Mouse (Mus musculus): Measurements from ENCODE around the gene Aff3. TPM values are rescaled to one million over a fixed set of nuclear protein-coding genes. Genes with fewer than 3 reads are reported as not detected.
A peak's percentile ranks its signal among the peaks of the same experiment; 100 is the strongest.

Aff3 gene
- total RNA-seq, 2 experiments from 2014 or later, result 14.2 to 34.5 TPM

DNA sequence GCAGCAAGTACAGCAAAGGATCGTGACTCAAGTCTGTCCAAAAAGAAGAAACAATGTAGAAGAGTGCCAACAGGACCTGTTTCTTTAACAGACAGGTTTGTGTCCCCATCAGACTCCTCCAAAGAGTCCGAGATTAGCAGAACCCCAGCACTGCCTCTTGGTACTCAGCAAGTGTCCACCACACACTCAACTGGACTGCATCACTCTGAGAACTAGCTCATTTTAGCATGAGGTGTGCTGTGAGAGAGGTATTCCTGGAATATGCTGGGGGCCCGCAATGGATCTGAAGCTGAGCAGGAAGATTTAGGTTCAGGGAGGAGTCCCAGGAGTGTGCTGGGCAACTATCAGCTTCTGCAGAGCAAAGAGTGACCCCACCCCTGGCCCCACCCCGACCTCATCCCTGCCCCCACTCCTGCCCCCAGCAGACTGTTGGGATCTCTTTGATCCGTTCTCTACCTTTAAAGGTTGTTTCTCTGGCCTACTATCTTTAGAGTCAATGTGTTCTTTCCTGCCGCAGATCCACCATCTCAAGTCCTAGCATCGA is 157.0 kb downstream of the Aff3 start:
- no peak for ATAC-seq (replicated peaks; ENCODE audit: low FRiP score, low TSS enrichment, poor library complexity, severe bottlenecking)

DNA sequence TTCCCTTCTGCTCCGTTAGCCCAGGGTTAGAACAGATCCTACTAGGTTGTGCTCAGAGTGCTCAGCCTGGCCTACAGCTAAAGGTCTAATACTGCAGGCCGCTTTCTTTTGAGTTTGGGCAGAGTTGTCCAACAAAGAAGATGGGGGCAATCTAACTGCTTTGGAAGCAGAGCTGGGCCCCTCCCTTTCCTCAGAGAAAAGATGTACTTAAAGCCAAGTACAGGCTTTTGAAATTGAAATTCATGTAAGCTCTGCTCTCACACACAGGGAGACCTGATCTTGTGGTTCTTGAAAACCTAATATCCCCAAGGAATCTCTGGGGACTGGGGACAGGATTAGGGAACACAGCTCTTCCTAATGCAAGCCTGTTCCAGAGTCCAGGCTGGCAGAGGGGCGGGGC is 158.4 kb downstream of the Aff3 start:
- ATAC-seq (replicated peaks; ENCODE audit: low FRiP score, low TSS enrichment, poor library complexity, severe bottlenecking), result no peak

DNA sequence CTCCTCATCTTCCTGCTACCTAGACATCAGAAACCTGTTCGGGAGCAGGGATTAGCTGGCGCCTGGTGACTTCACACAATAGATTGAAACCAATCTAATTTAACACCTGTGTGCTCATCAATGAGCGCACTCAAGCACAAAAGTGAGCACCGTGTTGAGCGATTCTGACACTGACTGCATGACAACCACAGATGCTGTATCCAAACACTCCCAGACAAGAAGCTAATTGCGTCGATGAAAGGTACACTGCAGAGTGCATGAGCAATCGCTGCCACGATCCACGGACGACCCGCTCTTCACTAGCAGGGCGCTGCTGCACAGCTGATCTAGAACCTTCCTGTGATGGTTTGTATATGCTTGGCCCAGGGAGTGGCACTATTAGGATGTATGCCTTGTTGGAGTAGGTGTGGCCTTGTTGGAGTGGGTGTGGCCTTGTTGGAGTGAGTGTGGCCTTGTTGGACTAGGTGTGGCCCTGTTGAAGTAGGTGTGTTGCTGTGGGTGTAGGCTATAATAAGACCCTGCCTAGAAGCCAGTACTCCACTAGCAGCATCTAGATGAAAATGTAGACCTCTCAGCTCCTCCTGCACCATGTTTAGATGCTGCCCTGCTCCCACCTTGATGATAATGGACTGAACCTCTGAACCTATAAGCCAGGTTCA is 161.2 kb downstream of the Aff3 start:
- ATAC-seq (replicated peaks; ENCODE audit: low FRiP score, low TSS enrichment, poor library complexity, severe bottlenecking), result no peak

DNA sequence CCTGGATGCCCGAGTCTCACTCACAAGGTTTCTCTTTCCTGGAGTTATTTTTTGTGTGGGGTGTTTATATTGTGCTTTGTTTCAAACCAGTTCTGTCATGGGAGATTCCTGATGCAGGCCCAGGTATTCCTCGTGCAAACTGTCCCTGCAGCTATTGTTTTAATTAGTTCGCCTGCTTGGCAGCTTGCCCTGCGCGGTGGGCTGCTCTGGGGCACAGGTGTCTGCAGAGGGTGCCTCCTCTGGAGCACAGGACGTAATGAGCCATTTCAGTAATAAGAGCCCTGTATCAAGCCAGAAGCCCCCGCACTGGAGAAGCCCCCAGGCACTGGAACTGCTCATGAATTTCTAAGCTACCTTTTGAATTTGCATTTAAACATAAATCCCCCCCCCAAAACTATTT is 162.0 kb downstream of the Aff3 start:
- no peak for ATAC-seq (replicated peaks; ENCODE audit: low FRiP score, low TSS enrichment, poor library complexity, severe bottlenecking)

GRCm38 (mm10) chr1:38501231-38501630 is 163.5 kb downstream of the Aff3 start:
- no peak for ATAC-seq (replicated peaks; ENCODE audit: low FRiP score, low TSS enrichment, poor library complexity, severe bottlenecking)

DNA sequence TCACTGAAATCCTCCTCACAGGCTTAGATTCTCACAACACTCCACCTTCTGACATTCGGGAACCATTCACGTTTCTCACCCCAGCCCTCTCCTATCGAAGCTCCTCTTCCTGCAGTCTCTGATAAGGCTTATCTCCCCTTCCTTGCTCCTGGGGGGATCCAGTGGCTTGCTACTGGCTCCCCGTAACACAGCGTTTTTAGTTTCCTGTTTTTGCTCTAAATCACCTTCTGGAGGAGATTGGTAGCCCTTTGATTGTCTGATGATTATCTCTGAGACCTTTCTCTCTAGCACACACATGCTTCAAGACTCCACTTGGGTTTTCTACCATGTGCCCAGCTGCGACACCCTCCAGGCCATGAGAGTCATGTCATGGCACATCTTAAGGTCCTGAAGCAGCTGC is 165.3 kb downstream of the Aff3 start:
- peak; percentile 83 for ATAC-seq (replicated peaks; ENCODE audit: low FRiP score, low TSS enrichment, poor library complexity, severe bottlenecking)

DNA sequence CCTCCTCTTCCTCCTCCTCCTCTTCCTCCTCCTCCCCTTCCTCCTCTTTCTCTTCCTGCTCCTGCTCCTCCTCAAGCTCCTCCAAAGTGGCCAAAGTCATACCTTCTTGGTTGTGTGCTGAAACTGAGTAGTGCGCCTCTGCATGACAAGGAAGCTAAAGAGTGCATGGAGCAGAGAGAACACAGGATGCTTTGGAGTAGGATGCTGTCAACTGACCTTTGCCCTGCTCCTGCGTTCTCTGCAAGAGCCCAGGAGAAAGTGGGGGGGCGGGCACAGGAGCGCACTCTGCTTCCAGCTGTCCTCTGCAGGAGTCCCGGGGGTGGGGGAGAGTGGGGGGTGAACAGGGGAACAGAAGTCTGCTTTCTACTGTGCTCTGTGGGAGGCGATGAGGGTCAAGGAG is 167.2 kb downstream of the Aff3 start:
- ATAC-seq (replicated peaks; ENCODE audit: low FRiP score, low TSS enrichment, poor library complexity, severe bottlenecking), result no peak

- ATAC-seq (replicated peaks; ENCODE audit: low FRiP score, low TSS enrichment, poor library complexity, severe bottlenecking), result no peak
Measured at GRCm38 (mm10) chr1:38496886-38497528, 167.7 kb downstream of the Aff3 start.

DNA sequence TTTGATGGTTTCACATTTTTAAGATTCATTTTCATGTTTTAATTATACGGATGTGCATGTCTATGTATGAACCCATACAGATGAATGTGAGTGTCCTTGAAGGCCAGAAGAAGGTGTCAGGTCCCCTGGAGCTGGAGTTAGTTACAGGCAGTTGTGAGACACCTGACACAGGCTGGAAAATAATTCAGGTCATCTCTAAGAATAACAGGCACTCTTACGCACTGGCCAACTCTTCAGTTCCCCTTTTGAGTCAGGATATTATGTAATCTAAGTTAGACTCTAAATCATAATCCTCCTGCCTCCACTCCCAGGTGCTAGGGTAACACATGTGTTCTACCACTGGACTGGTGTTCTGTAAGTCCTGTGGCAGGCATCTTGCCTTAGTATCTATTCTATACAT is 169.5 kb downstream of the Aff3 start:
- no peak for ATAC-seq (replicated peaks; ENCODE audit: low FRiP score, low TSS enrichment, poor library complexity, severe bottlenecking)

DNA sequence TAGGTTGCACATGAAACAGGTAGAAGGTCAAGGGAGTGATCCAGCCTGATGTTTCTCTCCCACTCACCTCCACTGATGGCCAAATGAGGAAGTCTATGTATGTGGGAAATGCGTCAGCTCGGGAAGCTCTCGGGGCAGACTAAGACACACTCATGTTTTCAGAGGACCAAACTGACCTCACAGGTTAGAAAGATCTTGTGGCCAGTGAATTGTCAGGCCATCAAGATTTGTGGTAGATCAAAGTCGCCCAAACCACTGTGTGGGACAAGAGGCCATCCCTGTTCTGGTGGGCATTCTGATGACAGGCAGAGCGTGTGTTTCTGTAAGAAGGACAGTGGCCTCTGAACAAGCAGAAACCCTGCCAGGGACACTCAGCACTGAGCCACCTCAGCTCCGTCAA is 175.0 kb downstream of the Aff3 start:
- ATAC-seq (replicated peaks; ENCODE audit: low FRiP score, low TSS enrichment, poor library complexity, severe bottlenecking), result no peak

DNA sequence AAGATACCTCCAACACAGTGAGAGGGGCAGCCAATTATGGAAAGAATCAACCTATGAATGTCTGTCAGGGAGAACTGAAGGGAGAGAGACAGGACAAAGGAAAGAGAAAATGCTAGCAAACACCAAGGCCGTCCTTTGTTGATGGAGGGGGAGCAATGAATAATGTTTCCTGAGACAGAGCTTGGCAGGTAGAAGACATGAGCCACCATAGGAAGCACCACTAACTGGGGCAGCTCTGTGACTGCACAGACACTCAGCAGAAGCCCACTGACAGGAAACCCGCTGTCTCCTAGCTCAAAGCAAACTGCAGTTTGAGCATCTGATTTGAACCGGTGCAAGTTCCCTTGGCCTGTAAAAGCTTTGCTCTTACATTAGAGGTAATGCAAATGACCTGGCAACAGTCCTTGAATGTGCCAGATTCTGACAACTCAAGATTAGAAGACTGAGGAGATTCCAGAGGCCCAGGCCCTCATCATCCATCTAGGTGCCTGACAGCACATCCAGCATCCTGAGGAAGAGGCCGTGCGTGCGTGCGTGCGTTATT is 176.0 kb downstream of the Aff3 start:
- ATAC-seq (replicated peaks; ENCODE audit: low FRiP score, low TSS enrichment, poor library complexity, severe bottlenecking), result no peak

DNA sequence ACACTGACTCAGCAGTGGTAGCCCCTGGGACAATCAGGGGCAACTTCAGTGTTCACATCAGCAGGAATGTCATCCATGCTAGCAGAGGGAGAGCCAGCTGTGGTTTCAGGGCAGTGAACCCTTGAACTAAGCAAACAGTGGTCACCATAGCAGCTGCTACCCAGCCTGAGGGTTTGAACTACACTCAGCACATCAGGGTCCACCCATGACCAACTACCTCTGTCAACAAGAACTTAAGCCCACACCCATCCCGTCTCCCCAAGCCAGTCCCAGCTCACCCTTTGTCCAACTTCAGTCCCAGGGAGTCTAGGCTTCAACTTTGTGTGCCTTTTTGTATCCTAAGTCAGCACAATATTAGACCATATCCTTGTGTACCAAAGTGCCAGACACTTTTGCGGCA is 176.9 kb downstream of the Aff3 start:
- no peak for ATAC-seq (replicated peaks; ENCODE audit: low FRiP score, low TSS enrichment, poor library complexity, severe bottlenecking)

DNA sequence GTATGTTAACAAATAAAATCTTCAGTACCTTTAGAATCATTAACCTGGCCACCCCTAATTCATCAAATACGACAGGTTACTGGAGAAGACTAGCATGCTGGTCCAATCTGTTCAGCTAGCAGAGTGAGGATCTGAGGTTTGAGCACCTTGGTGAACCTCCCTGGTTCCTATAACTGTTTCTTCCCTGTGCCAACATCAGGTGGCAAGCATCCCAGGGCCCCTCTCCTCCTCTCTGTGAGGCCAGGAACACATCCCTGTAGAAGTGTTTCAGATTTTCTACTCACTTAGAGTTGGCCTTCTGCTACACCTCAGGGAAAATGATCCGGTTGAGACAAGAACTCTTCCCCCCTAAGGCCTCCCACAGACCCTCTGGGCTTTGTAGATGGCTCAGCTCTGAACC is 181.6 kb downstream of the Aff3 start:
- ATAC-seq (replicated peaks; ENCODE audit: low FRiP score, low TSS enrichment, poor library complexity, severe bottlenecking), result no peak

- peak; percentile 83 for ATAC-seq (replicated peaks; ENCODE audit: low FRiP score, low TSS enrichment, poor library complexity, severe bottlenecking)
Measured at GRCm38 (mm10) chr1:38478246-38478743, 186.5 kb downstream of the Aff3 start.

- no peak for ATAC-seq (replicated peaks; ENCODE audit: low FRiP score, low TSS enrichment, poor library complexity, severe bottlenecking)
Measured at GRCm38 (mm10) chr1:38470817-38471216, 193.9 kb downstream of the Aff3 start.

GRCm38 (mm10) chr1:38470166-38470565 is 194.6 kb downstream of the Aff3 start:
- ATAC-seq (replicated peaks; ENCODE audit: low FRiP score, low TSS enrichment, poor library complexity, severe bottlenecking), result no peak; the same call in 1 of the 2 replicates

DNA sequence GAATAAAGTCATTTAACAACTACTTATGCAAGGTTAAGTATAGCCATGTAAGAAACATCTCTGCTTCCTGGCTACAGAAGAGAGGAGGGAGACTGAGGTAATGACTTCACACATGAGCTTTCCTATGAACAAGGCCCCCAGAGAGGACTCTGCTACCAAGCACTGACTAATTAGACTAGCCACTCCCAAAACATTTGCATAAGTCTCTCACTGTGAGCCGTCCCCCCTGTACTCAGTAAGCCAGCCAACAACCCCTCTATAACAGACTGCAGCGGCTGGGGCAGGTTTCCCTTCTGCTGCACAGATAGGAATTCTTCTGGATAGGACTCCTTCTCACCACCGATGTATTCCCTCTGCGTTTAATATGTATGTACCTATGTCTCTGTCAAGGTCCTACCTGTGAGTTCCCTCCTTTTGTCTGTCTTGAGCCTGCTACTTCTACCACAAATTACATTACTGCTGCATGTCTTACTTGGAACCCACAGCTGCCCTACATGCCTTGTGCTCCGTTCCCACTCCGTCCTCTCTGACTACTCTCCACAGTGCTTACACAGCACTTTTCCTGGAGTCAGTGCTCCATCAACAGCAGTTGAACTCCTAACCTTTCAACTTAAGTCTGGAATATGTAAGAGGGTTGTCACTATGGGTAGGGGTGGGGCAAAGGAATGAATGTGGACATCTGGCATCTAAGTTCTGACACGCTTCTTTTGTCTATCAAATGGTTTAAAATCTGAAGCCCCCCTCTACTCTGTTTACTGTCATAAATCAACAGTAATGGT is 197.3 kb downstream of the Aff3 start:
- no peak for ATAC-seq (replicated peaks; ENCODE audit: low FRiP score, low TSS enrichment, poor library complexity, severe bottlenecking)

DNA sequence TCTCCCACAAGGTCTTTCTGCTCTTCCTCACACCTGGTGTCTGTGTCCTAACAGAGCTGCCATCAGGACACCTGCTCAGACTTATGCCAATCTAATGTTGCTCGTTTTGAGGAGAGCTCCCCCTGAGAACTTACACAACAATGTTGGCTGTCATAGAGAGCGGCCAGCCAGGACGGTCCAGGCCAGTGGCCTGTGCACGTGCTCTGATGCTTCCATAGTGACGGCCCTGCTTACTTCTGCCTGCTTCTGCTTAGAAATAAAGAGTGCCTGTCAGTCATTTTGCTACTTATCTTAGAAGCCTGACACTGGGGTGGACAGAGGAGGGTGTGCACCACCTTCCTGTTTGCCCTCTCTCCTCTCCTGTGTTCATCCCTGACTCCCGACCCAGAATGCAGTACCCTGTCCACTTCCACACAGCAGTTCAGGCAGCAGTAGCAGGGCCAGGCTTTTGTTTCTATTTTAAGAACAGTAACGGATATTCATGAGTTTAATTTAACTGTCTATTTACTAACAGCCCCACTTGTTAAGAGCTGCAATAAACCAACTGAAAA is 208.0 kb downstream of the Aff3 start:
- no peak for ATAC-seq (replicated peaks; ENCODE audit: low FRiP score, low TSS enrichment, poor library complexity, severe bottlenecking)

DNA sequence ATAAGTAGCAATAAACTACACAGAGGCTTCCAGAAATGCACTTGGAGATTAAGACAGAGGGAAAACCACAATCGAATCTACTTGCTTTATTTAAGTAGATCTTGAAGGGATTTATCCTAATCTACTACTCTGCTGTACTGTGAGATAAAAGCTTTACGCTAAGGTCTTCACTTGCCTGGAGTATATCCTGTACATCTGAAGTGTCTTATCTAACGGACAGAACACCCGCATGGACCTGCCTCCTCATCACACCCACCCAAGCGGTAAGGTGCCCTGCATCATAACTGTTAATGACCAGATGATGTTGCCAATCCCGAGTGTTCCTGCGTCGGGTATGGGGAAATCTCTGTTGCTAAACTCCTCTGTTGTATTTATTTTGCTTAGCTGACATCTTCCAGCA is 209.8 kb downstream of the Aff3 start:
- 0 out of 2 replicates have a peak, but pooled peaks have one; percentile 55 for ATAC-seq (replicated peaks; ENCODE audit: low FRiP score, low TSS enrichment, poor library complexity, severe bottlenecking)

DNA sequence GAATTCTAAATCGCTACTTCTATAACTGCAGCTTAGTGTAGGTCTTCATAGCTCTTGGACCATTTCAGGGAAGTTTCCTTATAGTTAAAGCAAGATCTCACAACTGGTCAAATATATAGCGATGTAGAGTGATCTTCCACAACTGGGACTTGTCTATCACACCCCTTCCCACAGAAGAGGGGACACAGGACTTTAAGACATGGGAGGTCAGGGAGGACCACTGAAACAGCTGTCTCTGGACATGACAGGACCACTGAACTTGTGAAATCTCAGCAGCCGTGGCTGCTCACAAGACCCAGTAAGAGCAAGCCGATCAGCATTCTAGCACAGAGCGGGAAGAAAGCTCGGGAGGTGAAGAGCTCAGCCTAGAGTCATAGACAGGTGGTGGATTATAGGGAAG is 213.4 kb downstream of the Aff3 start:
- no peak for ATAC-seq (replicated peaks; ENCODE audit: low FRiP score, low TSS enrichment, poor library complexity, severe bottlenecking)

Data from megakaryocyte-erythroid progenitor cell, adult 5-6 weeks (primary cell).